Mouse (Mus musculus) heart, adult 8-10 months (tissue): ENCODE measurements around the gene Wfdc17. TPM values are rescaled to one million over a fixed set of nuclear protein-coding genes. Genes with fewer than 3 reads are reported as not detected.

ENCODE experiments used
- DNase-seq: peaks from one replicate; pipeline ENCODE4 v3.0.0; 2022; ENCODE audit warnings: low spot score
- total RNA-seq, 4 experiments: library from RNA; stranded (reverse); gene quantifications; 2 replicates each; pipeline ENCODE4 v1.2.4; 2022

Wfdc17 gene
- total RNA-seq, 4 experiments from 2014 or later = 2.1 to 4.1 (median 3.6) TPM

GRCm38 (mm10) chr11:83740443-83740991 is 36.7 kb downstream of the Wfdc17 start:
- DNase-seq = no peak

- DNase-seq = no peak
These were observed 38.0 kb downstream of the Wfdc17 start for GRCm38 (mm10) chr11:83741841-83742240.

- no peak for DNase-seq
These were observed 39.1 kb downstream of the Wfdc17 start for GRCm38 (mm10) chr11:83742731-83743355.

- no peak for DNase-seq
These were observed 39.7 kb downstream of the Wfdc17 start for GRCm38 (mm10) chr11:83743525-83743924.

- DNase-seq = no peak
These were observed 42.4 kb downstream of the Wfdc17 start for GRCm38 (mm10) chr11:83746152-83746551.

GRCm38 (mm10) chr11:83746681-83747080 is 42.9 kb downstream of the Wfdc17 start, which contains the start of gene Wfdc21:
Gene Wfdc21, plus strand, starts transcription at chr11:83746940.
- DNase-seq = no peak

- no peak for DNase-seq
These were observed 43.8 kb downstream of the Wfdc17 start for GRCm38 (mm10) chr11:83747376-83748265.

GRCm38 (mm10) chr11:83753581-83754181 is 49.9 kb downstream of the Wfdc17 start, which contains the start of gene Heatr6:
Gene Heatr6, plus strand, starts transcription at chr11:83753696.
- peak; percentile 85 for DNase-seq

- no peak for DNase-seq
These were observed 50.4 kb downstream of the Wfdc17 start for GRCm38 (mm10) chr11:83754227-83754626.

Other genes with a start within 250 kb of the Wfdc17 start
- 1 to 10 TPM; 2.4 to 5.4 (median 3.6) TPM for gene Mmp28, start 240.9 kb upstream of the Wfdc17 start, total RNA-seq
- 10 to 100 TPM; 35.5 to 42.1 (median 38.4) TPM for gene Taf15, start 230.9 kb upstream of the Wfdc17 start, total RNA-seq
- not detected for gene Heatr9, start 181.8 kb upstream of the Wfdc17 start, total RNA-seq
- gene Ccl5, start 173.5 kb upstream of the Wfdc17 start, total RNA-seq = 1 to 10 TPM in 1 of 4 experiments, under 1 TPM in 1, not detected in 2; 0.76 to 1.1 TPM
- 1 to 10 TPM; 4.4 to 9.5 (median 5.6) TPM for gene Ccl9, start 125.4 kb upstream of the Wfdc17 start, total RNA-seq
- gene Ccl6, start 110.9 kb upstream of the Wfdc17 start, total RNA-seq = 10 to 100 TPM in 2 of 4 experiments, 1 to 10 TPM in 2; 5.4 to 24.7 (median 9.6) TPM
- gene Rpl9-ps1, start 58.4 kb upstream of the Wfdc17 start, total RNA-seq = not detected
- not detected for gene Ccl3, start 54.6 kb upstream of the Wfdc17 start, total RNA-seq
- gene Ccl4, start 41.4 kb upstream of the Wfdc17 start, total RNA-seq = not detected
- not detected for gene Wfdc18, start 5.0 kb downstream of the Wfdc17 start, total RNA-seq
- 1 to 10 TPM in 1 of 4 experiments, not detected in 3; 1.5 TPM for gene Wfdc21, start 42.9 kb downstream of the Wfdc17 start, total RNA-seq
- 1 to 10 TPM; 5.7 to 7.9 (median 6.6) TPM for gene Heatr6, start 49.7 kb downstream of the Wfdc17 start, total RNA-seq
- not detected for gene Hnf1b, start 146.1 kb downstream of the Wfdc17 start, total RNA-seq
- 10 to 100 TPM in 2 of 4 experiments, 1 to 10 TPM in 2; 9.7 to 11.8 (median 10.0) TPM for gene Ddx52, start 238.1 kb downstream of the Wfdc17 start, total RNA-seq